Mouse (Mus musculus) heart, embryonic 13.5 days (tissue): ENCODE measurements around the gene Cacng6. TPM values are rescaled to one million over a fixed set of nuclear protein-coding genes. Genes with fewer than 3 reads are reported as not detected.
A peak's percentile ranks its signal among the peaks of the same experiment; 100 is the strongest.

Experiments used
- ATAC-seq: fragments of 200-750 bp; cut with Nextera tagmentation; 2 replicates; pipeline ENCODE4 v1.8.0; 2017; ENCODE audit warnings: moderate TSS enrichment; ENCODE audit not compliant: insufficient number of reproducible peaks, low FRiP score, low TSS enrichment; ENCODE audit errors: extremely low read depth
- H3K27ac ChIP-seq: fragments of 300-500 bp; sonication (generic); replicated peaks from 2 replicates; pipeline ENCODE4 v1.5.1; 2015; ENCODE audit warnings: moderate library complexity, mild to moderate bottlenecking, inconsistent platforms
- H3K27me3 ChIP-seq: fragments of 300-500 bp; sonication (generic); replicated peaks from 2 replicates; pipeline ENCODE4 v1.6.1; 2015; ENCODE audit warnings: mild to moderate bottlenecking, inconsistent platforms
- H3K36me3 ChIP-seq: fragments of 300-500 bp; sonication (generic); 2 replicates; pipeline ENCODE4 v1.6.1; 2015; ENCODE audit warnings: mild to moderate bottlenecking, inconsistent platforms
- H3K4me1 ChIP-seq: fragments of 300-500 bp; sonication (generic); 2 replicates; pipeline ENCODE4 v1.6.1; 2015; ENCODE audit warnings: inconsistent platforms
- H3K4me2 ChIP-seq: fragments of 300-500 bp; sonication (generic); 2 replicates; pipeline ENCODE4 v1.6.1; 2015; ENCODE audit warnings: inconsistent platforms, mild to moderate bottlenecking, moderate library complexity
- H3K4me3 ChIP-seq: fragments of 300-500 bp; sonication (generic); 2 replicates; pipeline ENCODE4 v1.5.1; 2015; ENCODE audit warnings: moderate library complexity, mild to moderate bottlenecking, inconsistent platforms
- H3K9ac ChIP-seq: fragments of 300-500 bp; sonication (generic); 2 replicates; pipeline ENCODE4 v1.6.1; 2015; ENCODE audit warnings: inconsistent platforms, mild to moderate bottlenecking, moderate library complexity
- H3K9me3 ChIP-seq: fragments of 300-500 bp; sonication (generic); 2 replicates; pipeline ENCODE4 v1.6.1; 2016; ENCODE audit warnings: inconsistent platforms
- WGBS: fragments of 180-500 bp; shearing (Covaris S2); methylation state at CpG from one replicate; pipeline ENCODE4 v1.1.7; 2015; ENCODE audit warnings: mixed read lengths; 5-methylcytosine and 5-hydroxymethylcytosine counted together
- microRNA-seq: library from miRNA; unstranded; fragments of <30 nt; microRNA quantifications from one replicate; pipeline ENCODE4, GENCODE M21; 2016
- polyA plus RNA-seq: library from polyadenylated mRNA; unstranded; fragments of >200 nt; fragmentation: Nextera tagmentation; extraction: Ambion mirVana; gene quantifications from 2 replicates; pipeline ENCODE4 v1.2.1, GENCODE M21; 2015

Cacng6 gene
- polyA plus RNA-seq, 1 experiment from 2014 or later, result 16.8 TPM

- H3K9me3 ChIP-seq, result no peaks in the 10 kb centered on the region
- H3K27me3 ChIP-seq, result no peaks in the 10 kb centered on the region
- H3K4me3 ChIP-seq, result no peak overlapping the region
- ATAC-seq, result no peak
- no peaks in the 10 kb centered on the region for H3K4me1 ChIP-seq
- WGBS, result 54% methylated on average over 2 of the region's 2 CpGs
- H3K9ac ChIP-seq, result no peak overlapping the region
- H3K36me3 ChIP-seq, result no peaks in the 10 kb centered on the region
- no peak overlapping the region for H3K27ac ChIP-seq
- no peak overlapping the region for H3K4me2 ChIP-seq
Measured at GRCm38 (mm10) chr7:3468614-3469013, 44.6 kb downstream of the Cacng6 start.

GRCm38 (mm10) chr7:3472774-3473173 is 48.8 kb downstream of the Cacng6 start:
- ATAC-seq, result no peak
- Histone ChIP-seq H3K9me3 (no peaks in the 10 kb centered on the region), H3K27ac (no peak overlapping the region), H3K36me3 (no peaks in the 10 kb centered on the region), H3K27me3 (no peaks in the 10 kb centered on the region), H3K4me1 (peaks cover 5% of the 10 kb centered on the region; the same call in 1 of the 2 replicates), H3K4me2 (no peak overlapping the region), H3K4me3 (no peak overlapping the region), H3K9ac (no peak overlapping the region)
- WGBS, result 74% methylated on average over 3 of the region's 3 CpGs

- no peaks in the 10 kb centered on the region for H3K36me3 ChIP-seq
- H3K4me2 ChIP-seq, result peak overlapping the region; percentile 62
- H3K4me1 ChIP-seq, result peaks cover 5% of the 10 kb centered on the region; the same call in 1 of the 2 replicates
- 6% methylated on average over 19 of the region's 19 CpGs for WGBS
- H3K4me3 ChIP-seq, result peak overlapping the region; percentile 33
- H3K9me3 ChIP-seq, result no peaks in the 10 kb centered on the region
- peak overlapping the region; percentile 21; the same call in 1 of the 2 replicates for H3K9ac ChIP-seq
- H3K27me3 ChIP-seq, result no peaks in the 10 kb centered on the region
- ATAC-seq, result no peak
- H3K27ac ChIP-seq, result no peak overlapping the region
Measured at GRCm38 (mm10) chr7:3474291-3475080, 50.5 kb downstream of the Cacng6 start.

GRCm38 (mm10) chr7:3476728-3477127 is 52.7 kb downstream of the Cacng6 start:
- 61% methylated on average over 5 of the region's 5 CpGs for WGBS
- H3K27ac ChIP-seq, result no peak overlapping the region
- no peak overlapping the region for H3K4me3 ChIP-seq
- H3K4me1 ChIP-seq, result peaks cover 5% of the 10 kb centered on the region; the same call in 1 of the 2 replicates
- H3K27me3 ChIP-seq, result no peaks in the 10 kb centered on the region
- H3K9ac ChIP-seq, result no peak overlapping the region
- no peak overlapping the region for H3K4me2 ChIP-seq
- H3K9me3 ChIP-seq, result peaks cover 11% of the 10 kb centered on the region; the same call in 1 of the 2 replicates
- H3K36me3 ChIP-seq, result no peaks in the 10 kb centered on the region
- no peak for ATAC-seq

GRCm38 (mm10) chr7:3481948-3482608 is 58.1 kb downstream of the Cacng6 start:
- 76% methylated on average over 6 of the region's 6 CpGs for WGBS
- Histone ChIP-seq H3K9me3 (peaks cover 13% of the 10 kb centered on the region; the same call in 1 of the 2 replicates), H3K36me3 (no peaks in the 10 kb centered on the region), H3K27ac (no peak overlapping the region), H3K9ac (no peak overlapping the region), H3K4me2 (no peak overlapping the region), H3K4me3 (no peak overlapping the region), H3K27me3 (no peaks in the 10 kb centered on the region), H3K4me1 (no peaks in the 10 kb centered on the region)
- no peak for ATAC-seq

Small RNA genes within 50 kb of the gene (microRNA-seq; reads per million reads assigned to microRNA genes)
- gene Gm23450, result 2.9 reads per million, percentile 9 among the genes with 10 or more reads in this experiment

Other genes starting within 250 kb of the Cacng6 start
- not detected in 2 replicates for gene Nlrp12, start 174.5 kb upstream of the Cacng6 start, polyA plus RNA-seq
- gene Myadm, start 135.1 kb upstream of the Cacng6 start, polyA plus RNA-seq, result 159 and 162 TPM in 2 replicates
- gene Prkcg, start 135.0 kb upstream of the Cacng6 start, polyA plus RNA-seq, result 0.04 and 0.13 TPM in 2 replicates
- gene Cacng7, start 91.2 kb upstream of the Cacng6 start, polyA plus RNA-seq, result 0.19 and 0.51 TPM in 2 replicates
- gene Cacng8, start 33.5 kb upstream of the Cacng6 start, polyA plus RNA-seq, result 0.71 and 0.86 TPM in 2 replicates
- not detected in 2 replicates for gene Tarm1, start 78.4 kb downstream of the Cacng6 start, polyA plus RNA-seq
- 0.15 TPM in 1 of 2 replicates, not detected in the other for gene Oscar, start 192.0 kb downstream of the Cacng6 start, polyA plus RNA-seq
- gene Ndufa3, start 193.2 kb downstream of the Cacng6 start, polyA plus RNA-seq, result 703 and 780 TPM in 2 replicates
- gene Tfpt, start 205.7 kb downstream of the Cacng6 start, polyA plus RNA-seq, result 13.5 and 15.1 TPM in 2 replicates
- gene Prpf31, start 205.8 kb downstream of the Cacng6 start, polyA plus RNA-seq, result 60.9 and 69.9 TPM in 2 replicates
- gene Cnot3, start 221.1 kb downstream of the Cacng6 start, polyA plus RNA-seq, result 31.1 and 33.3 TPM in 2 replicates
- 17.0 and 18.3 TPM in 2 replicates for gene Leng1, start 241.6 kb downstream of the Cacng6 start, polyA plus RNA-seq